Mouse (Mus musculus) G1E (cell line): ENCODE data around the gene Zfp92. TPM values are rescaled to one million over a fixed set of nuclear protein-coding genes. Genes with fewer than 3 reads are reported as not detected.

Experiments
- ATAC-seq: 2 replicates; pipeline ENCODE4 v1.8.0; 2016; ENCODE audit warnings: mild to moderate bottlenecking; ENCODE audit not compliant: insufficient number of reproducible peaks, poor library complexity, low FRiP score, severe bottlenecking; ENCODE audit errors: extremely low read depth
- DNase-seq: peaks from one replicate; pipeline ENCODE4 v3.0.0; 2012; ENCODE audit warnings: low spot score
- H3K27me3 ChIP-seq: 2 replicates; pipeline ENCODE4 v1.6.1; 2012; ENCODE audit warnings: mild to moderate bottlenecking, low read length, inconsistent platforms; ENCODE audit not compliant: insufficient read depth
- H3K36me3 ChIP-seq: replicated peaks from 2 replicates; pipeline ENCODE3; 2012; ENCODE audit warnings: mild to moderate bottlenecking, inconsistent platforms
- H3K4me1 ChIP-seq: 2 replicates; pipeline ENCODE4 v1.6.1; 2012; ENCODE audit warnings: low read depth, low read length, inconsistent platforms, mixed read lengths; ENCODE audit not compliant: insufficient read depth
- H3K4me3 ChIP-seq: 2 replicates; pipeline ENCODE4 v1.5.1; 2012; ENCODE audit warnings: low read depth, mild to moderate bottlenecking, inconsistent platforms, low read length, moderate library complexity, mixed read lengths
- H3K9me3 ChIP-seq: replicated peaks from 2 replicates; pipeline ENCODE4 v1.6.1; 2012; ENCODE audit warnings: inconsistent platforms
- CTCF ChIP-seq: IDR thresholded peaks from 2 replicates; pipeline ENCODE4 v1.5.1; 2012; ENCODE audit warnings: low read depth, low read length, inconsistent platforms, mixed read lengths
- GATA1 ChIP-seq: IDR thresholded peaks from 2 replicates; pipeline ENCODE4 v1.6.1; 2012; ENCODE audit warnings: borderline replicate concordance, low read length, inconsistent platforms, mixed read lengths
- GATA2 ChIP-seq: IDR thresholded peaks from 2 replicates; pipeline ENCODE4 v1.6.1; 2012; ENCODE audit warnings: low read depth, low read length, inconsistent platforms, borderline replicate concordance
- POLR2AphosphoS5 ChIP-seq: IDR thresholded peaks from 2 replicates; pipeline ENCODE4 v1.6.1; 2012; ENCODE audit warnings: low read depth, low read length, inconsistent platforms; ENCODE audit not compliant: insufficient replicate concordance
- TAL1 ChIP-seq: conservative IDR thresholded peaks from 2 replicates; pipeline ENCODE4 v1.6.1; 2012; ENCODE audit warnings: low read depth, low read length, inconsistent platforms, mixed read lengths
- polyA plus RNA-seq: library from polyadenylated mRNA; stranded (reverse); fragments of >175 nt; gene quantifications from 2 replicates; pipeline ENCODE4 v1.2.3, GENCODE M21; 2012
- total RNA-seq, 2 experiments: library from RNA; stranded (forward) in 1 of 2; stranded (reverse) in 1 of 2; fragments of 200-1000 nt in 1 of 2; fragments of >200 nt in 1 of 2; fragmentation: Nextera tagmentation in 1 of 2; gene quantifications; 2 replicates each; pipeline ENCODE4 v1.2.3; 2014 to 2017

Zfp92 gene
- total and polyA plus RNA-seq, 3 experiments: not detected

GRCm38 (mm10) chrX:73471764-73472163 is 60.9 kb downstream of the Zfp92 start:
- Histone ChIP-seq H3K36me3 (no peaks in the 10 kb centered on the region), H3K9me3 (no peaks in the 10 kb centered on the region), H3K4me1 (no peaks in the 10 kb centered on the region), H3K4me3 (no peak overlapping the region), H3K27me3 (peaks cover 10% of the 10 kb centered on the region; the same call in 1 of the 2 replicates)
- DNase-seq: no peak
- no peak for ATAC-seq
- TF ChIP-seq GATA1: no peak
- no peak for TF ChIP-seq TAL1
- TF ChIP-seq CTCF: no peak
- TF ChIP-seq GATA2: no peak
- no peak for TF ChIP-seq POLR2AphosphoS5

DNA sequence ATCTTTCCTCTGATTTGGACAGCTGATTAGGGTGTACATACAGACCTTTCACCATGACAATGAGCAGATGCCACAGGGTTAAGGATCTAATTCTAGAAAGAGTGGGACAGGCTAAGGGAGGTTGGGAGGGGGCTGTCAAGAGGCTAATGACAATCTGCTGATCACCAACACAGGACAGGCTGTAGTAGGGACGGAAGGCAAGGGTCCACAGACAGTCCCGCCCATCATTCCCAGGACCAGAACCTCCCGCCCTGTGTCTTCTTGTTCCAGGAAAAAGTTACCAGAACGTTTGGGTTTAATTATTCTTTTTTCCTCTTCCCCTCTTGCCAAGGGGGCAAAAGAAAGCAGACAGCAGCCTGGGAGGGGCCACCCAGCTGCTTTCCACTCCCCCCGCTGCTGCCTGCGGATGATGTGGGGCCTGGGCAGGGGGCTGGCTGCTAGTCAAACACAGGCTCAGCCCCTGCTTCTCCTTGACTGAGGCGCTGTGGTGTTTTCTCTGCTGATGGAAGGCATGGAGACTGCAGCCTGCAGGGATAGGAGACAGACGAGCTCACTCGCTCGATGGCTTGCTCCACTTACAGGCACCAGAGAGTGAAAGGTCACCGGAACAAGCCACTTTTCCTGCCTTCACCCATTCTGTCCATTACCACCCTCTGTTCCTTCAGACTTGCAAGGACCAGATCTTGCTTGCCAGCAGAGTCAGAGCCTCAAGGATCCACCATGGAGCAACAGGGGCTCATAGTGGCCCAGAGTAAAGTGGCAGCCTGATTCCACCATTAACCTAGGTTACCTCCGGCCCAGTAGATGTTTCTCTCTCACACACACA is 63.7 kb downstream of the Zfp92 start:
- H3K9me3 ChIP-seq: no peaks in the 10 kb centered on the region
- no peak for DNase-seq

GRCm38 (mm10) chrX:73475658-73476256 is 64.9 kb downstream of the Zfp92 start:
- ATAC-seq: no peak
- no peak for DNase-seq
- 0 out of 2 replicates have a peak, but pooled peaks cover 5% of the 10 kb centered on the region for H3K27me3 ChIP-seq
- H3K4me1 ChIP-seq: no peaks in the 10 kb centered on the region
- no peaks in the 10 kb centered on the region for H3K36me3 ChIP-seq
- TF ChIP-seq TAL1 (no peak), CTCF (no peak), GATA2 (no peak), POLR2AphosphoS5 (no peak)
- no peaks in the 10 kb centered on the region for H3K9me3 ChIP-seq
- no peak overlapping the region for H3K4me3 ChIP-seq

More for the DNA sequence above, 63.7 kb downstream of the Zfp92 start:
- Histone ChIP-seq H3K36me3 (no peaks in the 10 kb centered on the region), H3K27me3 (0 out of 2 replicates have a peak, but pooled peaks cover 5% of the 10 kb centered on the region), H3K4me3 (no peak overlapping the region), H3K4me1 (no peaks in the 10 kb centered on the region)
- TF ChIP-seq CTCF (no peak), GATA1 (no peak)
- no peak for ATAC-seq

- no peak for ATAC-seq
- no peaks in the 10 kb centered on the region for H3K4me1 ChIP-seq
- DNase-seq: no peak
Observed at GRCm38 (mm10) chrX:73476621-73477020, 65.7 kb downstream of the Zfp92 start.

DNA sequence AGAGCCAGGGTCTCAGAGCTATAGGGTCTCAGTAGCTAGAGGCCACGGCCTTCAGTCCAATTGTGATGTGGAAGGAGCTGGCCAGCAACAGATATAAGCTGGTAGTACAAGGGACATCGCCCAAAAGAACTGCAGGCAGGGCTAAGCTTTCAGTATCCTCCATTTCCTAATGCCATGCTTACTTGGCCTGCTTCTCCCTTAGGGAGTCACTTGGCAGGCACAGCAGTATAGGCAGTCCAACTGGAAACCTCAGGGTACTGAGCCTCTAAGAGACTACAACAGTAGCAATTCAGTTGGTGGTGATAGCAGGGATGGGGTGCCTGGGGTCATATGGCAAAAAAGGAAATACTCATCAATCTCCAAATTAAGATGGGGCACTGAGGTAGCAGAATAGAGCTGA is 66.6 kb downstream of the Zfp92 start:
- TF ChIP-seq GATA1: no peak
- no peak for TF ChIP-seq POLR2AphosphoS5
- no peak for TF ChIP-seq CTCF
- no peak for TF ChIP-seq GATA2
- Histone ChIP-seq H3K27me3 (0 out of 2 replicates have a peak, but pooled peaks cover 5% of the 10 kb centered on the region), H3K9me3 (no peaks in the 10 kb centered on the region), H3K4me1 (no peaks in the 10 kb centered on the region), H3K4me3 (no peak overlapping the region), H3K36me3 (no peaks in the 10 kb centered on the region)
- ATAC-seq: no peak
- no peak for DNase-seq

More at GRCm38 (mm10) chrX:73476621-73477020, 65.7 kb downstream of the Zfp92 start:
- no peak for TF ChIP-seq TAL1
- no peak for TF ChIP-seq POLR2AphosphoS5
- TF ChIP-seq CTCF: no peak
- no peak for TF ChIP-seq GATA2
- TF ChIP-seq GATA1: no peak
- H3K9me3 ChIP-seq: no peaks in the 10 kb centered on the region
- H3K27me3 ChIP-seq: 0 out of 2 replicates have a peak, but pooled peaks cover 5% of the 10 kb centered on the region
- no peak overlapping the region for H3K4me3 ChIP-seq
- no peaks in the 10 kb centered on the region for H3K36me3 ChIP-seq

Other genes with a start within 250 kb of the Zfp92 start
- not detected in 2 replicates for gene Spin2d, start 234.1 kb upstream of the Zfp92 start, total RNA-seq (2014; fragmentation: Nextera tagmentation)
- gene Spin2d, start 234.1 kb upstream of the Zfp92 start, total RNA-seq (2017): 0.11 TPM in 1 of 2 replicates, not detected in the other
- not detected in 2 replicates for gene Spin2d, start 234.1 kb upstream of the Zfp92 start, polyA plus RNA-seq
- gene Xlr3b, start 218.9 kb upstream of the Zfp92 start, total RNA-seq (2014; fragmentation: Nextera tagmentation): not detected in 2 replicates
- 0.11 TPM in 1 of 2 replicates, not detected in the other for gene Xlr3b, start 218.9 kb upstream of the Zfp92 start, total RNA-seq (2017)
- not detected in 2 replicates for gene Xlr3b, start 218.9 kb upstream of the Zfp92 start, polyA plus RNA-seq
- not detected in 2 replicates for gene Xlr4b, start 196.8 kb upstream of the Zfp92 start, total RNA-seq (2014; fragmentation: Nextera tagmentation)
- gene Xlr4b, start 196.8 kb upstream of the Zfp92 start, total RNA-seq (2017): 0.11 TPM in 1 of 2 replicates, not detected in the other
- gene Xlr4b, start 196.8 kb upstream of the Zfp92 start, polyA plus RNA-seq: not detected in 2 replicates
- gene F8a, start 182.8 kb upstream of the Zfp92 start, total RNA-seq (2014; fragmentation: Nextera tagmentation): 2.0 and 2.3 TPM in 2 replicates
- 5.9 and 6.1 TPM in 2 replicates for gene F8a, start 182.8 kb upstream of the Zfp92 start, total RNA-seq (2017)
- gene F8a, start 182.8 kb upstream of the Zfp92 start, polyA plus RNA-seq: 14.7 and 18.2 TPM in 2 replicates
- not detected in 2 replicates for gene Xlr4c, start 168.0 kb upstream of the Zfp92 start, total RNA-seq (2014; fragmentation: Nextera tagmentation)
- 0.33 TPM in 1 of 2 replicates, not detected in the other for gene Xlr4c, start 168.0 kb upstream of the Zfp92 start, total RNA-seq (2017)
- gene Xlr4c, start 168.0 kb upstream of the Zfp92 start, polyA plus RNA-seq: not detected in 2 replicates
- not detected in 2 replicates for gene Xlr3c, start 145.7 kb upstream of the Zfp92 start, total RNA-seq (2014; fragmentation: Nextera tagmentation)
- 0.16 TPM in 1 of 2 replicates, not detected in the other for gene Xlr3c, start 145.7 kb upstream of the Zfp92 start, total RNA-seq (2017)
- gene Xlr3c, start 145.7 kb upstream of the Zfp92 start, polyA plus RNA-seq: not detected in 2 replicates
- not detected in 2 replicates for gene Xlr5a, start 118.1 kb upstream of the Zfp92 start, total RNA-seq (2014; fragmentation: Nextera tagmentation)
- not detected in 2 replicates for gene Xlr5a, start 118.1 kb upstream of the Zfp92 start, total RNA-seq (2017)
- not detected in 2 replicates for gene Xlr5a, start 118.1 kb upstream of the Zfp92 start, polyA plus RNA-seq
- not detected in 2 replicates for gene Xlr5c, start 118.1 kb upstream of the Zfp92 start, total RNA-seq (2014; fragmentation: Nextera tagmentation)
- gene Xlr5c, start 118.1 kb upstream of the Zfp92 start, total RNA-seq (2017): 0.27 TPM in 1 of 2 replicates, not detected in the other
- gene Xlr5c, start 118.1 kb upstream of the Zfp92 start, polyA plus RNA-seq: not detected in 2 replicates
- gene Gm45015, start 74.3 kb upstream of the Zfp92 start, total RNA-seq (2014; fragmentation: Nextera tagmentation): not detected in 2 replicates
- not detected in 2 replicates for gene Gm45015, start 74.3 kb upstream of the Zfp92 start, total RNA-seq (2017)
- gene Gm45015, start 74.3 kb upstream of the Zfp92 start, polyA plus RNA-seq: not detected in 2 replicates
- gene Zfp275, start 68.5 kb upstream of the Zfp92 start, total RNA-seq (2014; fragmentation: Nextera tagmentation): 13.0 and 21.1 TPM in 2 replicates
- 9.4 and 9.9 TPM in 2 replicates for gene Zfp275, start 68.5 kb upstream of the Zfp92 start, total RNA-seq (2017)
- 2.0 TPM in 2 replicates for gene Zfp275, start 68.5 kb upstream of the Zfp92 start, polyA plus RNA-seq
- not detected in 2 replicates for gene Gm18336, start 12.4 kb upstream of the Zfp92 start, total RNA-seq (2014; fragmentation: Nextera tagmentation)
- gene Gm18336, start 12.4 kb upstream of the Zfp92 start, total RNA-seq (2017): not detected in 2 replicates
- not detected in 2 replicates for gene Gm18336, start 12.4 kb upstream of the Zfp92 start, polyA plus RNA-seq
- gene Trex2, start 24.2 kb downstream of the Zfp92 start, total RNA-seq (2014; fragmentation: Nextera tagmentation): not detected in 2 replicates
- not detected in 2 replicates for gene Trex2, start 24.2 kb downstream of the Zfp92 start, total RNA-seq (2017)
- gene Trex2, start 24.2 kb downstream of the Zfp92 start, polyA plus RNA-seq: not detected in 2 replicates
- 14.4 and 19.3 TPM in 2 replicates for gene Haus7, start 47.9 kb downstream of the Zfp92 start, total RNA-seq (2014; fragmentation: Nextera tagmentation)
- 34.1 and 35.2 TPM in 2 replicates for gene Haus7, start 47.9 kb downstream of the Zfp92 start, total RNA-seq (2017)
- 3.6 and 3.9 TPM in 2 replicates for gene Haus7, start 47.9 kb downstream of the Zfp92 start, polyA plus RNA-seq
- gene Bgn, start 72.5 kb downstream of the Zfp92 start, total RNA-seq (2014; fragmentation: Nextera tagmentation): not detected in 2 replicates
- gene Bgn, start 72.5 kb downstream of the Zfp92 start, total RNA-seq (2017): 0.17 TPM in 1 of 2 replicates, not detected in the other
- not detected in 2 replicates for gene Bgn, start 72.5 kb downstream of the Zfp92 start, polyA plus RNA-seq
- not detected in 2 replicates for gene Atp2b3, start 92.0 kb downstream of the Zfp92 start, total RNA-seq (2014; fragmentation: Nextera tagmentation)
- not detected in 2 replicates for gene Atp2b3, start 92.0 kb downstream of the Zfp92 start, total RNA-seq (2017)
- gene Atp2b3, start 92.0 kb downstream of the Zfp92 start, polyA plus RNA-seq: not detected in 2 replicates
- gene Dusp9, start 228.3 kb downstream of the Zfp92 start, total RNA-seq (2014; fragmentation: Nextera tagmentation): not detected in 2 replicates
- 0.16 and 0.23 TPM in 2 replicates for gene Dusp9, start 228.3 kb downstream of the Zfp92 start, total RNA-seq (2017)
- 0.23 and 0.24 TPM in 2 replicates for gene Dusp9, start 228.3 kb downstream of the Zfp92 start, polyA plus RNA-seq
- gene Pnck, start 249.0 kb downstream of the Zfp92 start, total RNA-seq (2014; fragmentation: Nextera tagmentation): not detected in 2 replicates
- not detected in 2 replicates for gene Pnck, start 249.0 kb downstream of the Zfp92 start, total RNA-seq (2017)
- gene Pnck, start 249.0 kb downstream of the Zfp92 start, polyA plus RNA-seq: not detected in 2 replicates